Mouse (Mus musculus) stomach, postnatal 0 days (tissue): ENCODE measurements around the gene Trarg1. TPM values are rescaled to one million over a fixed set of nuclear protein-coding genes. Genes with fewer than 3 reads are reported as not detected.

ENCODE experiments used
- ATAC-seq: fragments of 200-750 bp; cut with Nextera tagmentation; 2 replicates; pipeline ENCODE4 v1.8.0; 2017; ENCODE audit not compliant: low FRiP score, low TSS enrichment
- DNase-seq: peaks from one replicate; pipeline ENCODE4 v3.0.0-alpha.2; 2016; ENCODE audit warnings: low spot score
- H3K27ac ChIP-seq: fragments of 300-500 bp; sonication (generic); replicated peaks from 2 replicates; pipeline ENCODE4 v1.5.1; 2014; ENCODE audit warnings: mild to moderate bottlenecking, control low read depth
- H3K27me3 ChIP-seq: fragments of 300-500 bp; sonication (generic); 2 replicates; pipeline ENCODE4 v1.6.1; 2014; ENCODE audit warnings: low read length; ENCODE audit not compliant: control insufficient read depth, insufficient read depth
- H3K36me3 ChIP-seq: fragments of 300-500 bp; sonication (generic); 2 replicates; pipeline ENCODE4 v1.6.1; 2014; ENCODE audit warnings: low read length, mixed read lengths; ENCODE audit not compliant: control insufficient read depth, insufficient read depth
- H3K4me1 ChIP-seq: fragments of 300-500 bp; sonication (generic); replicated peaks from 2 replicates; pipeline ENCODE4 v1.6.1; 2014; ENCODE audit warnings: antibody characterized with exemption; ENCODE audit not compliant: control insufficient read depth, insufficient read depth
- H3K4me2 ChIP-seq: fragments of 300-500 bp; sonication (generic); replicated peaks from 2 replicates; pipeline ENCODE4 v1.6.1; 2014; ENCODE audit warnings: low read depth, mild to moderate bottlenecking, control low read depth, moderate library complexity
- H3K4me3 ChIP-seq: fragments of 300-500 bp; sonication (generic); 2 replicates; pipeline ENCODE4 v1.5.1; 2014; ENCODE audit warnings: low read depth, low read length, control low read depth
- H3K9ac ChIP-seq: fragments of 300-500 bp; sonication (generic); 2 replicates; pipeline ENCODE4 v1.6.1; 2014; ENCODE audit warnings: mild to moderate bottlenecking, low read length, control low read depth, mixed read lengths
- H3K9me3 ChIP-seq: fragments of 300-500 bp; sonication (generic); 2 replicates; pipeline ENCODE4 v1.6.1; 2016; ENCODE audit warnings: low read length; ENCODE audit not compliant: control insufficient read depth
- CTCF ChIP-seq: IDR thresholded peaks from 2 replicates; pipeline ENCODE4 v1.5.1; 2016; ENCODE audit warnings: antibody characterized with exemption, low read depth, mild to moderate bottlenecking, moderate library complexity
- EP300 ChIP-seq: optimal IDR thresholded peaks from 2 replicates; pipeline ENCODE3; 2016; ENCODE audit warnings: antibody characterized with exemption
- WGBS: fragments of 180-500 bp; shearing (Covaris S2); extraction: QIAGEN DNeasy Blood & Tissue Kit; methylation state at CpG from one replicate; pipeline ENCODE4 v1.1.7; 2014; 5-methylcytosine and 5-hydroxymethylcytosine counted together
- polyA plus RNA-seq: library from polyadenylated mRNA; unstranded; fragments of >200 nt; fragmentation: Nextera tagmentation; extraction: Ambion mirVana; gene quantifications from 2 replicates; pipeline ENCODE4 v1.2.1, GENCODE M21; 2015

The Trarg1 gene
- polyA plus RNA-seq, 1 experiment from 2014 or later = 0.59 TPM

DNA sequence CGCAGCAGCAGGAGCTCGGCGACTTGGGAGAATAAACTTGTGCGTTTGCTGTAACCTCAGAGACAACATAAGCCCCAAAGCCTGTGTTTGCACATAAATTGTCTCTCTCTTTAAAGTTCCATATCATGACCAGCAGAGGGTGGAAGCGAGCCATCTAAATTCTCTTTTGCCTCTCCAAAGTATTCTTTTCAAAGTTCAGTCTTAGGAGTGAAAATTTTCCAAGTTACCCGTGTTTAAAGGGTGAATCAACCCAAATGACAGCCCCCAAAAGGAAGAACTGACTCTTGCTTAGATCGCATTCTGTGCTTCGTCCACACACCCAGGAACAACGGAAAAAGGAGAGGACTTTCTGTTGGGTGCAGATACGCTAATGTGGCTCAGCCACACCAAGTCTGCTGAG, 24.5 kb upstream of the Trarg1 start:
- Histone ChIP-seq H3K4me2 (peak overlapping the region; percentile 21), H3K4me3 (no peak overlapping the region), H3K9ac (no peak overlapping the region), H3K27ac (no peak overlapping the region), H3K4me1 (no peaks in the 10 kb centered on the region), H3K27me3 (no peaks in the 10 kb centered on the region), H3K9me3 (no peaks in the 10 kb centered on the region), H3K36me3 (no peaks in the 10 kb centered on the region)
- DNase-seq (peak; percentile 54), ATAC-seq (no peak)
- TF ChIP-seq EP300 (no peak), CTCF (peak; percentile 81)
- 3% methylated on average over 10 of the region's 10 CpGs for WGBS

- 44% methylated on average over 4 of the region's 4 CpGs for WGBS
- H3K4me3 ChIP-seq = no peak overlapping the region
- no peak overlapping the region for H3K27ac ChIP-seq
- DNase-seq (no peak), ATAC-seq (no peak)
- no peaks in the 10 kb centered on the region for H3K4me1 ChIP-seq
- H3K4me2 ChIP-seq = no peak overlapping the region
- no peak overlapping the region for H3K9ac ChIP-seq
- TF ChIP-seq CTCF = no peak
- no peaks in the 10 kb centered on the region for H3K27me3 ChIP-seq
- no peaks in the 10 kb centered on the region for H3K36me3 ChIP-seq
- no peaks in the 10 kb centered on the region for H3K9me3 ChIP-seq
These were observed 22.1 kb upstream of the Trarg1 start for GRCm38 (mm10) chr11:76657450-76657970.

DNA sequence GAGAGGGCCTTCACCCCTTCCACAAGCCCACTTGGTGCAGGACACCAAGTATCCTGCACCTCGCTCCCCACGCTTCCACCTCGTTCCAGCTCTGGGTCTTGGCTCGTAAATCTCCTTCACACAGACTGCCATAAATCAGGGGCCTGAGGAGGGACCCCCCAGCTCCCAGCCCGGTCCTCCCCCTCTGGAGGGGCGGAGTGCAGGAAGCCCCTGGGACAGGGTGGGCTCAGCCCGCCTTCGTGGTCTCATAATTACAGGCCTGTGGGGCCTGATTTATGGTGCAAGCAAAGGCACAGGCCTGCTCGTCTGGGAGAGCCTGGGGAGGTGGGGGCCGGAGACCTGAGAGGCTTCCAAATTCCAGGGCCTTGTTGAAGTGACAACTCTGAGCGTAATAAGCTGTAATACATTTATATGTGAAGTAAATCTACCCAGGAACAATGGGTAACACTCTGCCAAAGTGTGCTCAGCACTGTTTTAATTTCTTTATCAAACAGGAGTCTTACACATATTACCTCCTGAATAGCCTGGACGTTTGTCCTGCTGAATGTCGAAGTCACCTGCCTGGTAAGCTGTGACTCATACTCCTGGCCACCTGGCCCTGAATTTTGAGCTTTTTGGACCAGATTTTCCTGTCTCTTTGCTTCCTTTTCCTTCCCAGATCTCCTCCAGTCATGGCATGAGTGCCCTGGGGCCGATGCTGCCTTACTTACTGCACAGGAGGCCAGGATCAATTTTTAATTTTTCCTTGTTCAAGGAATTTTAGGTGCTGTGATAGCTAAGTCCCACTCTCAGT, 20.3 kb upstream of the Trarg1 start:
- Histone ChIP-seq H3K27ac (no peak overlapping the region), H3K4me1 (no peaks in the 10 kb centered on the region), H3K36me3 (no peaks in the 10 kb centered on the region), H3K9me3 (no peaks in the 10 kb centered on the region), H3K4me3 (no peak overlapping the region), H3K27me3 (no peaks in the 10 kb centered on the region), H3K4me2 (no peak overlapping the region), H3K9ac (no peak overlapping the region)
- TF ChIP-seq EP300 (no peak), CTCF (no peak)
- no peak for DNase-seq
- ATAC-seq = no peak
- WGBS = 43% methylated on average over 14 of the region's 14 CpGs

DNA sequence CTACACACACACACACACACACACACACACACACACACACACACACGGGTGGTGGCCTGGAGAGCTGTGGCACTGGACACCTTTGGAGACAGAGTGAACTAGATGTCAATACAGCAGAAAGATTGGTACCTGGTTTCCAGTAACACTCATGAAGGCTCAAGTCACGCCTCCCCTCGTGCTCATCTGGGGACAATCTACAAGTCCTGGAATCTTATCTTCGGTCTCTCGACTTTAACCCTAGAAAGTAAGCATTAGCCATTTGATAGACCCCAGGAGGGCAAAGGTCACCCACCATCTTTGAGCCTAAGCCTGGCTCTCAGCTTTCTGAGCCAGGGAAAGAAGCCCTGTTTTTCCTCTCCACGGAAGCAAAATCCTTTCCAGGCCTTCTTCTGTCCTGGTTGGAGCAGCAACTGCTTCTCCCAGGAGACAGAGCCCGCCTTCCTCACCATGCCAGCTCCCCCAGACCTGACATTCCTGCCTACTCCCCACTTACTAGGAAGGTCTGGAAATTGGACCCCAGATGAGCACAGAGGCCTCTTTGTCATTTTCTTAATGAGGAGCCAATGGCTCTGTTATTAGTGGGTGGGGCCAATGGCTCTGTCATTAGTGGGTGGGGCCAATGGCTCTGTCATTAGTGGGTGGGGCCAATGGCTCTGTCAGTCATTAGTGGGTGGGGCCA, 17.7 kb upstream of the Trarg1 start:
- TF ChIP-seq EP300 (no peak), CTCF (no peak)
- H3K27me3 ChIP-seq = no peaks in the 10 kb centered on the region; the same call in 1 of the 2 replicates
- no peak for DNase-seq
- H3K9ac ChIP-seq = no peak overlapping the region
- WGBS = 55% methylated on average over 7 of the region's 7 CpGs
- no peaks in the 10 kb centered on the region for H3K36me3 ChIP-seq
- H3K4me3 ChIP-seq = no peak overlapping the region
- no peak overlapping the region for H3K27ac ChIP-seq
- H3K4me2 ChIP-seq = no peak overlapping the region
- no peak for ATAC-seq
- H3K4me1 ChIP-seq = no peaks in the 10 kb centered on the region
- H3K9me3 ChIP-seq = no peaks in the 10 kb centered on the region

DNA sequence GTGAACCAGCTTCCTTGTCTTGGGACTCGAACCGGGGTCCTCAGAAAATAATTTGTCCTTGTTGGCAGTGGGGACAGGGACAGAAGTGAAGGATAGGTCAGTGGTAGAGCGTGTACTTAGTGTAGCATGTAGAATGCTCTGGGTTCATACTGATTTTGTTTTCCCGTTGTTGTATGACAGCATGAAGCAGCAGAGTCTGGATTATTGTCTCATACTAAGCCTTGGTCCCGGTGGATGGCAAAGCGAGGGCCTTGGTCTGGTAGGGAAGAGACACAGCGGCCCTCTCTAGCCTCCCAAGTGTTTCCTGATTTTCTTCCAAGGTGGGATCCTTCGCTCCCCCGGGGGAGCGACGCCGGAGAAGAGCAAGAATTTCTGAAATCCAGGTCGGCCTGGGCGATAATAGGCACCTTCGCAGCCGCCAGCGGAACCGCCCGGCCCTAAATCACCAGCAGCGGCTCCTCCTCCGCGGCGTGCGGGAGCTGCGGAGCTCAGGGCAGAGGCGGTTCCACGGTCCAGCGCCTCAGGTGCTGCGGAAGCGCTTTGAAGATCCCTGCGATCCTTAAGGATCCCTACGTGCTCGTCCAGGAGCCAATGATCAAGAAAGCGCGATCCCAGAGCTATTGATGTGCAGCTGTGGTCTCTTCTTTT, 13.5 kb upstream of the Trarg1 start:
- Histone ChIP-seq H3K9me3 (no peaks in the 10 kb centered on the region), H3K9ac (peak overlapping the region; percentile 14; the same call in 1 of the 2 replicates), H3K36me3 (no peaks in the 10 kb centered on the region), H3K4me1 (no peaks in the 10 kb centered on the region), H3K4me2 (peak overlapping the region; percentile 46), H3K27me3 (no peaks in the 10 kb centered on the region; the same call in 1 of the 2 replicates), H3K4me3 (peak overlapping the region; percentile 27), H3K27ac (no peak overlapping the region)
- TF ChIP-seq EP300 (no peak), CTCF (no peak)
- ATAC-seq (no peak), DNase-seq (peak; percentile 42)
- WGBS = 10% methylated on average over 35 of the region's 35 CpGs
